9 mouse cellular contexts compared by ENCODE assay signal in genomic region chr3:107462160-107462559, GRCm38 (mm10). TPM values are rescaled to one million over a fixed set of nuclear protein-coding genes. Genes with fewer than 3 reads are reported as not detected.
DNase-seq lines count a peak whose midpoint lies in the region; ATAC-seq and TF ChIP-seq lines count a peak whose summit lies in the region.
"Had no signal": no experiment of that assay in that cellular context is flagged by ENCODE, and none has a peak within 500 bp of the region (broad histone marks: within the 10 kb centered on the region; RNA-seq: fewer than 3 reads in every experiment).

No protein-coding gene starts in this region.

- no peaks in the 10 kb centered on the region for H3K9me3 ChIP-seq in ES-E14 (ENCODE audit: control insufficient read depth, insufficient read depth, low read depth, low read length)
- H3K9me3 ChIP-seq in kidney, embryonic 14.5 days (ENCODE audit: control insufficient read depth, low read length) = no peaks in the 10 kb centered on the region
- H3K9me3 ChIP-seq in liver, embryonic 14.5 days (ENCODE audit: control insufficient read depth, low read length) = no peaks in the 10 kb centered on the region
- H3K9me3 ChIP-seq: heart, embryonic 15.5 days had no signal

- H3K27ac ChIP-seq in ES-E14 (ENCODE audit: insufficient read depth, low read depth, low read length, poor library complexity, severe bottlenecking) = no peak overlapping the region
- no peak overlapping the region for H3K27ac ChIP-seq in kidney, embryonic 14.5 days (ENCODE audit: low read depth, low read length)
- H3K27ac ChIP-seq in liver, embryonic 14.5 days = no peak overlapping the region
- H3K27ac ChIP-seq: heart, embryonic 15.5 days had no signal

- TF ChIP-seq EP300 in liver, embryonic 14.5 days (IDR thresholded peaks at IDR 0.05; ENCODE audit: low read depth) = no peak

- whole genome bisulfite sequencing in kidney, embryonic 14.5 days = 12% methylated on average over 5 of the region's 5 CpGs
- 17% methylated on average over 5 of the region's 5 CpGs for WGBS in liver, embryonic 14.5 days (ENCODE audit: insufficient replicate concordance)

- in situ Hi-C loops in ES-E14 (cut with MboI; ENCODE audit: low sequenced_read_pairs in 2 of 2, unreplicated experiment in 2 of 2) = loop anchor here (5.0 to 25.0 kb wide), 4 partner anchors 105 to 367 kb away; partner anchors contain the start of genes A630076J17Rik (in 2 of the 2) and Prok1 (in 2 of the 2)

- H3K4me1 ChIP-seq in ES-E14 (ENCODE audit: control insufficient read depth in 2 of 2, insufficient read depth in 2 of 2, low read length in 2 of 2, poor library complexity in 1 of 2) = no peaks in the 10 kb centered on the region; a peak in 1 of 4 replicates
- 0 out of 2 replicates have a peak, but pooled peaks cover 4% of the 10 kb centered on the region for H3K4me1 ChIP-seq in kidney, embryonic 14.5 days (ENCODE audit: control insufficient read depth, insufficient read depth, low read length)
- no peaks in the 10 kb centered on the region for H3K4me1 ChIP-seq in liver, embryonic 14.5 days (replicated peaks; ENCODE audit: control insufficient read depth in 2 of 2, insufficient read depth in 2 of 2, low read length in 1 of 2)

- DNase-seq in A20 (ENCODE audit: low read depth, low spot score) (peak; percentile 46), ES-E14 (ENCODE audit: low read depth, low spot score) (peak; percentile 74)
- DNase-seq in cerebellum, adult 11 months = peak; percentile 78
- DNase-seq in frontal cortex, postnatal 14 days (ENCODE audit: low spot score in 2 of 2) = peak; percentile 61 to 79
- DNase-seq in liver, embryonic 14.5 days (ENCODE audit: low read depth in 3 of 3, low spot score in 3 of 3) = peak in 2 of 3 experiments; percentile 7 to 9
- peak; percentile 85 to 92 for DNase-seq in right cerebral cortex, postnatal 10 days (ENCODE audit: low spot score in 2 of 2)

- peaks cover 69% of the 10 kb centered on the region for H3K27me3 ChIP-seq in kidney, embryonic 14.5 days (ENCODE audit: control insufficient read depth, insufficient read depth, low read length)
- peaks cover 50% of the 10 kb centered on the region for H3K27me3 ChIP-seq in liver, embryonic 14.5 days (ENCODE audit: control insufficient read depth, insufficient read depth, low read length)

- H3K4me3 ChIP-seq in ES-E14 (ENCODE audit: insufficient read depth in 1 of 2, low read depth in 1 of 2, low read length in 2 of 2, poor library complexity in 1 of 2, severe bottlenecking in 1 of 2) = no peak overlapping the region
- no peak overlapping the region for H3K4me3 ChIP-seq in kidney, embryonic 14.5 days (ENCODE audit: low read length)
- no peak overlapping the region for H3K4me3 ChIP-seq in liver, embryonic 14.5 days (ENCODE audit: insufficient read depth in 1 of 2, low read depth in 2 of 2, low read length in 2 of 2)
- H3K4me3 ChIP-seq: heart, embryonic 15.5 days had no signal

- no peaks in the 10 kb centered on the region for H3K36me3 ChIP-seq in ES-E14 (ENCODE audit: control insufficient read depth, insufficient read depth, low read length, poor library complexity, severe bottlenecking)
- no peaks in the 10 kb centered on the region for H3K36me3 ChIP-seq in kidney, embryonic 14.5 days (ENCODE audit: control insufficient read depth, insufficient read depth, low read length)
- no peaks in the 10 kb centered on the region for H3K36me3 ChIP-seq in liver, embryonic 14.5 days (replicated peaks; ENCODE audit: control insufficient read depth, insufficient read depth, low read depth)
- H3K36me3 ChIP-seq: heart, embryonic 15.5 days had no signal

- TF ChIP-seq CTCF in liver, embryonic 14.5 days (IDR thresholded peaks at IDR 0.05; ENCODE audit: low read depth) = peak; percentile 89

- ATAC-seq in kidney, embryonic 14.5 days (ENCODE audit: low FRiP score, low TSS enrichment) = peak; percentile 26; the same call in 1 of the 2 replicates
- ATAC-seq in liver, embryonic 14.5 days (ENCODE audit: insufficient read depth) = no peak
- ATAC-seq in monocyte, adult 5-6 weeks (replicated peaks; ENCODE audit: insufficient number of reproducible peaks, low FRiP score, low TSS enrichment, poor library complexity, severe bottlenecking) = no peak

- no peak overlapping the region for H3K9ac ChIP-seq in ES-E14 (ENCODE audit: insufficient read depth, low read depth, low read length, poor library complexity, severe bottlenecking)
- H3K9ac ChIP-seq in kidney, embryonic 14.5 days (ENCODE audit: low read depth, low read length) = no peak overlapping the region
- H3K9ac ChIP-seq in liver, embryonic 14.5 days (replicated peaks) = no peak overlapping the region
- H3K9ac ChIP-seq: heart, embryonic 15.5 days had no signal

- H3K4me2 ChIP-seq in kidney, embryonic 14.5 days (replicated peaks; ENCODE audit: low read depth, low read length) = no peak overlapping the region
- H3K4me2 ChIP-seq in liver, embryonic 14.5 days (ENCODE audit: low read depth) = no peak overlapping the region
- H3K4me2 ChIP-seq: heart, embryonic 15.5 days had no signal

TF ChIP-seq in ES-E14, 5 proteins besides CTCF, POLR2A, EP300 and RAD21:
- TF ChIP-seq ZC3H11A (IDR thresholded peaks at IDR 0.05; ENCODE audit: borderline replicate concordance, low read depth, low read length) (peak; percentile 44; the same call in 1 of the 2 replicates), CHD2 (IDR thresholded peaks at IDR 0.05; ENCODE audit: low read depth, low read length) (no peak), ZNF384 (IDR thresholded peaks at IDR 0.05; ENCODE audit: low read depth, low read length) (no peak), HCFC1 (IDR thresholded peaks at IDR 0.05; ENCODE audit: borderline replicate concordance, insufficient read depth, low read length) (no peak)

RNA-seq across cellular contexts. Expression of gene Kcnc4, which starts 2.8 kb away (rescaled TPM):
- total RNA-seq in ES-E14 (2012; rRNA removed) = 0.36 and 0.37 TPM in 2 replicates
- polyA plus RNA-seq in kidney, embryonic 14.5 days (2014; fragmentation: Nextera tagmentation; extraction: Ambion mirVana) = 0.16 TPM in 1 of 2 replicates, not detected in the other
- polyA plus RNA-seq in liver, embryonic 14.5 days (2012; rRNA removed) = 0.01 TPM in 1 of 2 replicates, not detected in the other
- polyA plus RNA-seq in liver, embryonic 14.5 days (2014; fragmentation: Nextera tagmentation; extraction: Ambion mirVana) = not detected in 2 replicates
- total RNA-seq in monocyte, adult 5-6 weeks (2017) = not detected in 3 replicates

RNA-seq across cellular contexts. Expression of gene Slc6a17, which starts 55.7 kb away (rescaled TPM):
- total RNA-seq in ES-E14 (2012; rRNA removed) = 0.11 and 0.49 TPM in 2 replicates
- polyA plus RNA-seq in kidney, embryonic 14.5 days (2014; fragmentation: Nextera tagmentation; extraction: Ambion mirVana) = 1.7 and 2.9 TPM in 2 replicates
- polyA plus RNA-seq in liver, embryonic 14.5 days (2012; rRNA removed) = 0.12 and 0.15 TPM in 2 replicates
- 0.11 TPM in 1 of 2 replicates, not detected in the other for polyA plus RNA-seq in liver, embryonic 14.5 days (2014; fragmentation: Nextera tagmentation; extraction: Ambion mirVana)
- total RNA-seq in monocyte, adult 5-6 weeks (2017) = not detected in 3 replicates

Comparison
In these comparisons a context has a peak if more than half of its experiments do, and no peak if none do; other contexts are left out.
1. DNase-seq: peak in every context shown above with its lines; median percentile 88 in right cerebral cortex, postnatal 10 days; 78 in cerebellum, adult 11 months; 74 in ES-E14; 70 in frontal cortex, postnatal 14 days; 46 in A20; 8 in liver, embryonic 14.5 days.